Mouse (Mus musculus) heart, adult 2 months (tissue): ENCODE results near the gene Zfp637.

ENCODE experiments used
- CTCF ChIP-seq: fragments of 200-600 bp; IDR thresholded peaks from 2 replicates; pipeline ENCODE4 v1.8.1; 2022; ENCODE audit warnings: antibody characterized with exemption, mild to moderate bottlenecking, moderate library complexity
- EP300 ChIP-seq: fragments of 200-500 bp; IDR thresholded peaks from 2 replicates; pipeline ENCODE4 v1.6.1; 2011; ENCODE audit warnings: low read depth, low read length, control low read depth; ENCODE audit not compliant: insufficient read depth
- POLR2A ChIP-seq: fragments of 200-500 bp; IDR thresholded peaks from 2 replicates; pipeline ENCODE4 v1.6.1; 2011; ENCODE audit warnings: mild to moderate bottlenecking, low read depth, low read length, control low read depth; ENCODE audit not compliant: insufficient read depth

DNA sequence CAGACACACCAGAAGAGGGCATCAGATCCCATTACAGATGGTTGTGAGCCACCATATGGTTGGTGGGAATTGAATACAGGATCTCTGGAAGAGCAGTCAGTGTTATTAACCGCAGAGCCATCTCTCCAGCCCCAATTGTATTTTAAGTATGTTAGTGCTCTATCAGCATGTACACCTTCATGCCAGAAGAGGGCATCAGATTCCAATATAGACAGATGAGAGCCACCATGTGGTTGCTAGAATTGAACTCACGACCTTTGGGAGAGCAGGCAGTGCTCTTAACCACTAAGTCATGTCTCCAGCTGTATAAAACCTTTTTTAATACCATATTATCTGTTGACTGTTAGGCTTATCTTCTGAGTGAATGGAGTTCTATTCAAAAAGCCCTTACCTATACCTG, 10.8 kb downstream of the Zfp637 start:
- TF ChIP-seq EP300 (no peak), CTCF (peak; percentile 57), POLR2A (no peak)
